Mouse (Mus musculus): ENCODE measurements around the gene Npr2. TPM values are rescaled to one million over a fixed set of nuclear protein-coding genes. Genes with fewer than 3 reads are reported as not detected.

Gene Npr2
- total and polyA plus RNA-seq, 3 experiments = 0.27 to 2.3 TPM; not detected in 1

DNA sequence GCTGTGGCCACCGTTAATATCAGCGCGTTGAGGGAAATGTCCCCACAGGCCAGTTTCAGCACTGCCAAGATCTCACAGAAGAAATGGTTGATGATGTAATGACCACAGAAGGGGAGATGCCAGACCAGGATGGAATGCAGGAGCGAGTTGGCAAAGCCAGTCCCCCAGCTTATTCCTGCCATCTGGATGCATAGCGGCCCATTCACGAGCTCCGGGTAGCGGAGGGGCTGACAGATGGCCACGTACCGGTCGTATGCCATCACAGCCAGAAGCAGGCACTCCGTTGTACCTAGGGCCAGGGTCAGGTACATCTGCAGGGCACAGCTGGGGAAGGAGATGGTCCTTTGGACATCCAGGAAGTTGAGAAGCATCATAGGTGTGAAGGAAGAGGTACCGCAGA lies 64.8 kb downstream of the Npr2 start:
- Histone ChIP-seq H3K4me3 (ENCODE audit: control insufficient read depth in 1 of 2, insufficient read depth in 1 of 2, low read depth in 2 of 2, low read length in 2 of 2) (no peak overlapping the region), H3K9ac (ENCODE audit: control insufficient read depth, low read depth, low read length, poor library complexity, severe bottlenecking) (no peak overlapping the region), H3K79me2 (ENCODE audit: control insufficient read depth, insufficient read depth, low read length, poor library complexity) (no peaks in the 10 kb centered on the region), H3K9me3 (replicated peaks; ENCODE audit: insufficient read depth, low read length) (no peaks in the 10 kb centered on the region), H3K27ac (ENCODE audit: control insufficient read depth, low read depth, low read length) (no peak overlapping the region), H3K36me3 (ENCODE audit: control insufficient read depth in 1 of 2, insufficient read depth in 2 of 2, low read length in 2 of 2) (peaks cover 0 to 23% of the 10 kb centered on the region in 2 experiments; a peak in 2 of 4 replicates), H3K4me1 (ENCODE audit: control insufficient read depth in 1 of 2, insufficient read depth in 2 of 2, low read length in 2 of 2) (peaks cover 4 to 28% of the 10 kb centered on the region in 2 experiments), H3K27me3 (ENCODE audit: control insufficient read depth in 1 of 2, insufficient read depth in 2 of 2, low read length in 2 of 2) (peaks cover 0 to 9% of the 10 kb centered on the region in 2 experiments; a peak in 1 of 4 replicates)
- TF ChIP-seq KAT2A (conservative IDR thresholded peaks at IDR 0.05; ENCODE audit: low read depth, low read length) (no peak), POLR2AphosphoS2 (IDR thresholded peaks at IDR 0.05; ENCODE audit: low read length) (no peak), TCF12 (IDR thresholded peaks at IDR 0.05; ENCODE audit: low read depth, low read length) (no peak), ZMIZ1 (IDR thresholded peaks at IDR 0.05; ENCODE audit: low read depth, low read length) (no peak), E2F4 (IDR thresholded peaks at IDR 0.05; ENCODE audit: borderline replicate concordance, low read depth, low read length) (no peak), POLR2AphosphoS5 (IDR thresholded peaks at IDR 0.05; ENCODE audit: borderline replicate concordance, low read depth, low read length) (no peak), CHD2 (IDR thresholded peaks at IDR 0.05; ENCODE audit: low read length) (no peak), NRF1 (IDR thresholded peaks at IDR 0.05; ENCODE audit: insufficient read depth, low read depth, low read length, poor library complexity, severe bottlenecking) (no peak), RCOR1 (IDR thresholded peaks at IDR 0.05; ENCODE audit: low read depth, low read length) (no peak), USF1 (IDR thresholded peaks at IDR 0.05; ENCODE audit: low read depth, low read length) (no peak), JUND (IDR thresholded peaks at IDR 0.05; ENCODE audit: low read depth, low read length) (no peak), TBP (IDR thresholded peaks at IDR 0.05; ENCODE audit: low read depth, low read length) (no peak), MAFK (IDR thresholded peaks at IDR 0.05; ENCODE audit: borderline replicate concordance, low read depth, low read length) (no peak), MYC (IDR thresholded peaks at IDR 0.05; ENCODE audit: low read depth, low read length) (no peak), MAX (IDR thresholded peaks at IDR 0.05; ENCODE audit: low read length) (no peak), SMC3 (IDR thresholded peaks at IDR 0.05; ENCODE audit: low read depth, low read length) (no peak), TAL1 (IDR thresholded peaks at IDR 0.05; ENCODE audit: low read length) (no peak), ETS1 (IDR thresholded peaks at IDR 0.05; ENCODE audit: low read depth, low read length) (no peak)
- no peak for DNase-seq (ENCODE audit: low read depth, low spot score)

DNA sequence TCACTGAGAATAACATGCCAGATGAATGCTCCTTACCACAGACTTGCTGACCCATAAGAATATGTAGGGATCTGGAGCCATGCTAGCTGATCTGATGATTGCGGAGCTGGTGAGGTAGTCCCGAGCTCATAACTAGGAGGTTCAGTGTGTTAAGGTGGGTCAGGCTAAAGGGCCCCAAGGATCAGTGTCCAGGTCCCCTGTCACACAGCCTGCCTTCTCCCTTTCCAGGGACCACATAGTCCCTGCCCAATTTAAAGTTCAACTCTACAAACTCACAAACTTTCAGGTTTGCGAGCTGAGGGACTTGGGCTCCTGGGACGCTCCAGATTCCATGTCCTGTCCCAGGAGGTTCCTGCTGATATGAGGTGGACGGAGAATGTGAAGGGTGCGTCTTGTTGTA lies 69.0 kb downstream of the Npr2 start, which contains the start of gene Olfr70:
TSS of gene Olfr70 (minus strand) at position 101 of the 400 bp plus-strand sequence.
- Histone ChIP-seq H3K79me2 (ENCODE audit: control insufficient read depth, insufficient read depth, low read length, poor library complexity) (no peaks in the 10 kb centered on the region), H3K9me3 (replicated peaks; ENCODE audit: insufficient read depth, low read length) (no peaks in the 10 kb centered on the region), H3K27me3 (ENCODE audit: control insufficient read depth in 1 of 2, insufficient read depth in 2 of 2, low read length in 2 of 2) (peaks cover 0 to 9% of the 10 kb centered on the region in 2 experiments; a peak in 2 of 4 replicates), H3K27ac (ENCODE audit: control insufficient read depth, low read depth, low read length) (no peak within 1 kb of the TSS), H3K36me3 (ENCODE audit: control insufficient read depth in 1 of 2, insufficient read depth in 2 of 2, low read length in 2 of 2) (no peaks in the 10 kb centered on the region; a peak in 1 of 4 replicates), H3K4me1 (ENCODE audit: control insufficient read depth in 1 of 2, insufficient read depth in 2 of 2, low read length in 2 of 2) (peaks cover 0 to 3% of the 10 kb centered on the region in 2 experiments; a peak in 1 of 4 replicates), H3K4me3 (ENCODE audit: control insufficient read depth in 1 of 2, insufficient read depth in 1 of 2, low read depth in 2 of 2, low read length in 2 of 2) (no peak within 1 kb of the TSS), H3K9ac (ENCODE audit: control insufficient read depth, low read depth, low read length, poor library complexity, severe bottlenecking) (no peak within 1 kb of the TSS)
- no peak for TF ChIP-seq ZC3H11A (IDR thresholded peaks at IDR 0.05; ENCODE audit: low read depth, low read length)
- no peak for TF ChIP-seq CHD2 (IDR thresholded peaks at IDR 0.05; ENCODE audit: low read length)
- no peak for TF ChIP-seq GABPA (IDR thresholded peaks at IDR 0.05; ENCODE audit: low read depth, low read length)
- no peak for TF ChIP-seq POLR2A (IDR thresholded peaks at IDR 0.05; ENCODE audit: control insufficient read depth in 1 of 2, insufficient read depth in 1 of 2, low read depth in 1 of 2, low read length in 2 of 2, poor library complexity in 1 of 2)
- TF ChIP-seq NRF1 (IDR thresholded peaks at IDR 0.05; ENCODE audit: insufficient read depth, low read depth, low read length, poor library complexity, severe bottlenecking) = no peak
- TF ChIP-seq EP300 (IDR thresholded peaks at IDR 0.05; ENCODE audit: low read depth in 1 of 2, low read length in 2 of 2) = no peak
- TF ChIP-seq ELF1 (IDR thresholded peaks at IDR 0.05; ENCODE audit: low read depth, low read length) = no peak
- TF ChIP-seq SIN3A (IDR thresholded peaks at IDR 0.05; ENCODE audit: low read length) = no peak
- no peak for DNase-seq (ENCODE audit: low read depth, low spot score)
